Mouse (Mus musculus) CD8-positive naive resting alpha-beta T cell, adult 2 months (primary cell): Measurements from ENCODE around the gene Lap3.

Experiments used
- DNase-seq, 2 experiments: peaks; one replicate each; pipeline ENCODE4 v3.0.0; 2022; ENCODE audit warnings: low read depth in 2 of 2, low spot score in 2 of 2

The Lap3 gene

GRCm38 (mm10) chr5:45493191-45494092, at the start of gene Lap3:
TSS of gene Lap3 (plus strand) at chr5:45493374.
- peak; percentile 96 to 97 for DNase-seq

- no peak for DNase-seq
These were observed 48.9 kb upstream of the Lap3 start for GRCm38 (mm10) chr5:45444130-45444832.

GRCm38 (mm10) chr5:45448676-45449075, 44.5 kb upstream of the Lap3 start:
- no peak for DNase-seq

GRCm38 (mm10) chr5:45449206-45449605, 44.0 kb upstream of the Lap3 start:
- peak; percentile 1 to 4 for DNase-seq

GRCm38 (mm10) chr5:45449831-45450716, 43.1 kb upstream of the Lap3 start, which contains the start of gene Qdpr:
TSS of gene Qdpr (minus strand) at chr5:45450236.
- DNase-seq, result peak; percentile 92 to 95

GRCm38 (mm10) chr5:45453451-45453850, 39.7 kb upstream of the Lap3 start, which contains the start of gene Clrn2:
TSS of gene Clrn2 (plus strand) at chr5:45453751.
- no peak for DNase-seq

GRCm38 (mm10) chr5:45454456-45454855, 38.7 kb upstream of the Lap3 start:
- DNase-seq, result no peak

- no peak for DNase-seq
These were observed 20.2 kb upstream of the Lap3 start for GRCm38 (mm10) chr5:45472880-45473450.

- DNase-seq, result no peak
These were observed 19.7 kb upstream of the Lap3 start for GRCm38 (mm10) chr5:45473521-45473920.

- peak; percentile 39 to 62 for DNase-seq
These were observed 19.0 kb upstream of the Lap3 start for GRCm38 (mm10) chr5:45474215-45474614.

GRCm38 (mm10) chr5:45474758-45475157, 18.4 kb upstream of the Lap3 start:
- no peak for DNase-seq

GRCm38 (mm10) chr5:45475771-45476170, 17.4 kb upstream of the Lap3 start:
- DNase-seq, result no peak

GRCm38 (mm10) chr5:45476288-45476687, 16.9 kb upstream of the Lap3 start:
- no peak for DNase-seq

- DNase-seq, result no peak
These were observed 15.6 kb upstream of the Lap3 start for GRCm38 (mm10) chr5:45477601-45478000.

GRCm38 (mm10) chr5:45480066-45480465, 13.1 kb upstream of the Lap3 start:
- no peak for DNase-seq

- DNase-seq, result no peak
These were observed 12.0 kb upstream of the Lap3 start for GRCm38 (mm10) chr5:45481125-45481524.

- no peak for DNase-seq
These were observed 10.6 kb upstream of the Lap3 start for GRCm38 (mm10) chr5:45482607-45483006.

GRCm38 (mm10) chr5:45483654-45484053, 9.5 kb upstream of the Lap3 start:
- DNase-seq, result no peak

- no peak for DNase-seq
These were observed 1.4 kb upstream of the Lap3 start for GRCm38 (mm10) chr5:45491776-45492175.

GRCm38 (mm10) chr5:45494093-45494755, 1.1 kb downstream of the Lap3 start:
- DNase-seq, result no peak
